Mouse (Mus musculus) intestine, postnatal 0 days (tissue): ENCODE data around the gene 4930415O20Rik. TPM values are rescaled to one million over a fixed set of nuclear protein-coding genes. Genes with fewer than 3 reads are reported as not detected.

Experiments used
- ATAC-seq: fragments of 200-750 bp; cut with Nextera tagmentation; 2 replicates; pipeline ENCODE4 v1.8.0; 2017; ENCODE audit warnings: mild to moderate bottlenecking, moderate TSS enrichment, moderate library complexity
- H3K27ac ChIP-seq: fragments of 300-500 bp; sonication (generic); 2 replicates; pipeline ENCODE4 v1.5.1; 2014; ENCODE audit warnings: mild to moderate bottlenecking, low read depth, low read length, moderate library complexity
- H3K27me3 ChIP-seq: fragments of 300-500 bp; sonication (generic); replicated peaks from 2 replicates; pipeline ENCODE4 v1.6.1; 2014; ENCODE audit warnings: low read length, mixed read lengths; ENCODE audit not compliant: control insufficient read depth, insufficient read depth
- H3K36me3 ChIP-seq: fragments of 300-500 bp; sonication (generic); 2 replicates; pipeline ENCODE4 v1.6.1; 2014; ENCODE audit warnings: mild to moderate bottlenecking, moderate library complexity; ENCODE audit not compliant: control insufficient read depth, insufficient read depth
- H3K4me1 ChIP-seq: fragments of 300-500 bp; sonication (generic); replicated peaks from 2 replicates; pipeline ENCODE4 v1.6.1; 2014; ENCODE audit warnings: antibody characterized with exemption, low read length, mixed read lengths; ENCODE audit not compliant: control insufficient read depth, insufficient read depth
- H3K4me2 ChIP-seq: fragments of 300-500 bp; sonication (generic); replicated peaks from 2 replicates; pipeline ENCODE4 v1.6.1; 2014; ENCODE audit warnings: low read depth, mild to moderate bottlenecking, moderate library complexity
- H3K4me3 ChIP-seq: fragments of 300-500 bp; sonication (generic); 2 replicates; pipeline ENCODE4 v1.5.1; 2014; ENCODE audit warnings: low read depth, low read length
- H3K9ac ChIP-seq: fragments of 300-500 bp; sonication (generic); 2 replicates; pipeline ENCODE4 v1.6.1; 2014; ENCODE audit warnings: mild to moderate bottlenecking, low read depth, low read length
- H3K9me3 ChIP-seq: fragments of 300-500 bp; sonication (generic); 2 replicates; pipeline ENCODE4 v1.6.1; 2016; ENCODE audit warnings: mixed run types; ENCODE audit not compliant: control insufficient read depth
- CTCF ChIP-seq: sonication (generic); IDR thresholded peaks from 2 replicates; pipeline ENCODE4 v1.5.1; 2016; ENCODE audit warnings: low read depth, mild to moderate bottlenecking, control low read depth, antibody characterized with exemption, moderate library complexity
- WGBS: fragments of 180-500 bp; shearing (Covaris S2); extraction: QIAGEN DNeasy Blood & Tissue Kit; methylation state at CpG from one replicate; pipeline ENCODE4 v1.1.7; 2014; 5-methylcytosine and 5-hydroxymethylcytosine counted together
- polyA plus RNA-seq: library from polyadenylated mRNA; unstranded; fragments of >200 nt; fragmentation: Nextera tagmentation; extraction: Ambion mirVana; gene quantifications from 2 replicates; pipeline ENCODE4 v1.2.1, GENCODE M21; 2015

4930415O20Rik gene
- polyA plus RNA-seq, 1 experiment from 2014 or later: not detected

DNA sequence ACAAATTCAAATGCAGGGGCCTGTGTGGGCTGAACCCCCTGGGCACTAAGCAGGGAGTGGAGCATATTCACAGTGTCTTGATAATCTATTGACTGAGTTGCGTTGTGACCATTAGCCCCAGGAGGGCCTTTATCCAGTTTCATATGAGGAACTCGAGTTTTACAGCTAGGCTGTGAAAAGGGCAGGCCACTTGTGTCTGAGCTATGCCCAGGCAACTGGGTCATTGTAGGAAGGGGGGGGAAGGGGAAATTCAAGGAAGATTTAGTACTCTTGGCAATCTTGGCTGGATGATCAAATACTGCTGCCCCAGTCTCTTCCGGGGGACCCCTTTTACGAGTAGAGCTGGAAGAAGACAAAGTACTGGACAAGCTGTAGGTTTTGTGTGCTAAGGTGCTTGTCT, 27.5 kb upstream of the 4930415O20Rik start:
- Histone ChIP-seq H3K9me3 (no peaks in the 10 kb centered on the region), H3K27me3 (no peaks in the 10 kb centered on the region), H3K36me3 (peaks cover 59% of the 10 kb centered on the region), H3K4me2 (no peak overlapping the region), H3K4me3 (no peak overlapping the region), H3K27ac (peak overlapping the region; percentile 35), H3K9ac (no peak overlapping the region), H3K4me1 (no peaks in the 10 kb centered on the region)
- no peak for TF ChIP-seq CTCF
- no peak for ATAC-seq
- 78% methylated on average over 4 of the region's 4 CpGs for WGBS

DNA sequence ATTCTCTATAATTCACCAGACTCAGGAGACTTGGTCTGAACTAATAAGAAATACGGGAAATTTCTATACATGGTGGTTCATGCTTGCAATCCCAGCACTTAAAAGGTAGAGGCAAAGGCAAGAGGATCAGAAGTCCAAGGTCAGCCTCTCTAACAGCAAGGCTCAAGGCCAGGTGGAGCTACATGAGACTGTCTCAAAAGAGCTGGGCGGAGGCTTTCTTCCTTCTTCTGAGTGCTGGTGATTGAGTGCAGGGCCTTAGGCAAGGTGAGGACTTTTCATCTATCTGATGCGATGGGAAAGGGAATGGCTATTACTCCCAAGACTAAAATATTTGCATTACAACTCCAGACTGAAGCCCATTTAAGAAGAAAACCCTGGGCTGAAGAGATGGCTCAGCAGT, 25.7 kb upstream of the 4930415O20Rik start:
- Histone ChIP-seq H3K27me3 (no peaks in the 10 kb centered on the region), H3K27ac (0 out of 2 replicates have a peak overlapping the region, but pooled peaks have one; percentile 7), H3K4me1 (no peaks in the 10 kb centered on the region), H3K9ac (no peak overlapping the region), H3K9me3 (no peaks in the 10 kb centered on the region), H3K36me3 (peaks cover 68% of the 10 kb centered on the region), H3K4me3 (no peak overlapping the region), H3K4me2 (no peak overlapping the region)
- ATAC-seq: no peak
- TF ChIP-seq CTCF: no peak
- 85% methylated on average over 3 of the region's 3 CpGs for WGBS

DNA sequence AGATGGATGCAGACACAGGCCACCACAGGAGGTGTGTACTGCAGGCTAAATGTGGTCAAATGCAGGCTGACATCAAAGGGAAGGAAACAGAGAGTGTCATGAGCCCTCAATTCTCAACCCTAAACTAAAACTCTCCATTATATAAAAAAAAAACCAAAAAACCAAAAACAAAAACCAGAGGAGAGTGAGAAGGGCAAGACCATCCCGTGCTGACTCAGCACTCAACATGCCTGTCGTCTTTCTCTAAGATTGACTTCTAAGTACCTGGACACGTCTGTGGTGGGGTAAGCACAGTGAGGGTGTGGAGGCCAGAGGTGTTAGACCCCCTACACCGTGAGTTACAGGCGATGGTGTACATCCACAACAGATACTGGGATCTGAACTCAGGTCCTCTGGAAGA, 24.0 kb upstream of the 4930415O20Rik start:
- Histone ChIP-seq H3K27me3 (no peaks in the 10 kb centered on the region), H3K9me3 (no peaks in the 10 kb centered on the region), H3K27ac (no peak overlapping the region), H3K4me3 (no peak overlapping the region), H3K4me1 (no peaks in the 10 kb centered on the region), H3K4me2 (no peak overlapping the region), H3K9ac (no peak overlapping the region), H3K36me3 (peaks cover 82% of the 10 kb centered on the region)
- no peak for TF ChIP-seq CTCF
- no peak for ATAC-seq
- WGBS: 91% methylated on average over 5 of the region's 5 CpGs

DNA sequence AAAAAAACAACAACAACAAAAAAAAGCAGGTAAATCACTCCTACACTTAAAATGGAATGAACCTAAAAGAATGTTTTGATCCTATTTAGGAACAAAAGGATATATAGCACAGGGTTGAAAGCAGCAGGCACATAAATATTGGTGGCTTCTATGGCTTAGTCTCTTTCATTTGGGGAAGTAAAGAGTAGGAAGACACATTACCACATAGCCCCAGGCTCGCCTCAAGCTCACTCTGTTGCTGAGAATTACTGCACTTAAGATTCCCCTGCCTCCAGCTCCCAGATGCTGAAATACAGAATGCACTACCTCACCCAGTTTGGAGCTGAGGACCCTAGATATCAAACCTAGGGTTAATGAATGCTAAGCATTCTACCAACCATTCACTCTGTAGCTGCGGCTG, 18.0 kb upstream of the 4930415O20Rik start:
- WGBS: 87% methylated on average over 2 of the region's 2 CpGs
- H3K4me1 ChIP-seq: no peaks in the 10 kb centered on the region
- no peak overlapping the region for H3K27ac ChIP-seq
- peaks cover 70% of the 10 kb centered on the region for H3K36me3 ChIP-seq
- no peaks in the 10 kb centered on the region for H3K9me3 ChIP-seq
- H3K27me3 ChIP-seq: no peaks in the 10 kb centered on the region
- H3K4me2 ChIP-seq: no peak overlapping the region
- no peak overlapping the region for H3K4me3 ChIP-seq
- H3K9ac ChIP-seq: no peak overlapping the region
- no peak for ATAC-seq
- no peak for TF ChIP-seq CTCF

DNA sequence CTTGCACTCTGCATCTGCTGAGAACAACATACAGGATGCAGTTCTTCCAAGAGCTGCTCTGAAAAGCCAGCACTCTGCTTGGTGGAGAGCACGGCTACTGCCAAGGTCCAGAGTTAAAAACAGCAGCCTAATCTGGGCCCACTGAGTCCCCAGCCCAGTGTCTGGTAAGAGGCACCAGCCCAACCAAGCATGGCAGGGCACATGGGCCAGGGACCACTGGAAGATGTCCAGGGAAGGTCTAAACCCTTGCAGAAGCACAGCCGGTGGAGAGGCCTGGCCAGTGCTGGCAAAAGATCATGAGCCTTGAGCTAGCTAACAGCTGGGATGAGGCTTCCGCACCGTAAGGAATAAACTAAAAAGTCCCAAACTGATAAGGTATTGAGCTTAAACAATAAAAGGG, 14.9 kb upstream of the 4930415O20Rik start:
- H3K27ac ChIP-seq: no peak overlapping the region
- H3K9me3 ChIP-seq: no peaks in the 10 kb centered on the region
- ATAC-seq: no peak
- H3K27me3 ChIP-seq: no peaks in the 10 kb centered on the region
- no peak overlapping the region for H3K4me2 ChIP-seq
- WGBS: 96% methylated on average over 4 of the region's 4 CpGs
- no peak overlapping the region for H3K4me3 ChIP-seq
- no peaks in the 10 kb centered on the region for H3K4me1 ChIP-seq
- peaks cover 70% of the 10 kb centered on the region for H3K36me3 ChIP-seq
- TF ChIP-seq CTCF: no peak
- H3K9ac ChIP-seq: no peak overlapping the region

DNA sequence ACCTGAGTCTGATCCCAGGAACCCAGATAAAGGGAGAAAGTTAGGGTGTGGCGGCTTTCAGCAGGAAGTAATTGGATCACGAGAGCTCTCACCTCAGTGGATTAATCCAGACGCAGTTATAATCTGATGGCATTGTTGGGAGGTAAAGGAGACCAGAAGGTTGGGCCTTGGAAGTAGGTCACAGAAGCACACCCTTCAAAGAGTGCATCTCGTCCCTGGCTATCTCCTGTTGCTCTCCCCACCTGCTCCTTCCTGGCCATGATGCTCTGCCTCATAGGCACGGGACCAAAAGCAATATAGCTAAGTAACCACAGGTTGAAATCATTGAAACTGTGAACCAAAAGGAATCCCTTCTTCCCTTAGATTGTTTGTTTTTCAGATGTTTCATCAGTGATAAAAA, 13.6 kb upstream of the 4930415O20Rik start:
- Histone ChIP-seq H3K4me3 (no peak overlapping the region), H3K9ac (no peak overlapping the region), H3K4me1 (no peaks in the 10 kb centered on the region), H3K4me2 (no peak overlapping the region), H3K27me3 (no peaks in the 10 kb centered on the region), H3K9me3 (no peaks in the 10 kb centered on the region), H3K36me3 (peaks cover 63% of the 10 kb centered on the region), H3K27ac (no peak overlapping the region)
- no peak for ATAC-seq
- 76% methylated on average over 5 of the region's 5 CpGs for WGBS
- no peak for TF ChIP-seq CTCF

DNA sequence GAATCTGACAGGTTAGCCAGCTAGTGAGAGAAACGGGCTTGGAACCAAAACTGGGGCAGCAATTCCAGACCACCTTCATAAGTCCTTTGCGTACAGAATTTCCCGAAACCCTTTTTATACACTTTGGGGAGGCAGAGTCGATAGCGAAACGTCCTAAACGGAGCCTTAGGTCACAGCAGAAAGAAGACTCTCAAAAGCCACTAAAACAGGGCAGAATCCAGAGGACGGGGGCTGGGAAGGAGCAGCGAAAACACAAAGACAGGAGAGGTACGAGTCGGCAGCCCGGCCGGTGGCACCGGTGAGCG, 3.9 kb upstream of the 4930415O20Rik start:
- Histone ChIP-seq H3K27me3 (no peaks in the 10 kb centered on the region), H3K36me3 (0 out of 2 replicates have a peak, but pooled peaks cover 9% of the 10 kb centered on the region), H3K27ac (peak overlapping the region; percentile 93), H3K4me2 (peak overlapping the region; percentile 65), H3K4me1 (peaks cover 13% of the 10 kb centered on the region), H3K9ac (peak overlapping the region; percentile 68), H3K9me3 (no peaks in the 10 kb centered on the region), H3K4me3 (peak overlapping the region; percentile 56)
- WGBS: under 1% methylated on average over 15 of the region's 15 CpGs
- no peak for ATAC-seq
- TF ChIP-seq CTCF: no peak
